Mouse (Mus musculus): ENCODE results near the gene 1700034J05Rik.

DNA sequence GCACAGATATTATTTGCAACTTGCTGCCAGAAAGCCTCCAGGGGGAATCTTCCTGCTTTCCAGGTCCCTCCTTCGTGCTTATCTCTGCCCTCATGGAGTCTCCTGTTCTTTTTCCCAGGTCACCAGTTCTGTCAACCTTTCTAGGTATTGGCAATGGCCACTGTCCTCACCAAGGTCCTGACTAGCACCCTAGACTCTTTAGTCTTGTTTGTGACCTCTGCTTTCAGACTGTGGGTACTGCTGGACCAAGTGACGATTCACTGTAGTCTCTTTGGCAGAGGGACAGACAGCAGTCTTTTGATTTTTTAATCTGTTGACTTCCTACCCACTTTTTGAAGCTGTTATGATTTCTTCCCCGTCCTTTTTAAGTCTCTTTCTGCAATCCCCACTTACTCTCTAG is 26.1 kb downstream of the 1700034J05Rik start:
- no peak for TF ChIP-seq CTCF (IDR thresholded peaks at IDR 0.05; ENCODE audit: low read depth, low read length)
- no peak for TF ChIP-seq EP300 (IDR thresholded peaks at IDR 0.05; ENCODE audit: insufficient read depth, low read depth, low read length)
- TF ChIP-seq POLR2A (IDR thresholded peaks at IDR 0.05; ENCODE audit: insufficient read depth, low read length): no peak
